Mouse (Mus musculus): ENCODE results near the gene Fsip1.

- TF ChIP-seq CTCF (IDR thresholded peaks at IDR 0.05; ENCODE audit: low read depth) (no peak), EP300 (IDR thresholded peaks at IDR 0.05; ENCODE audit: low read depth) (no peak)
These were observed 108.2 kb downstream of the Fsip1 start for GRCm38 (mm10) chr2:118148321-118149142.

Data from liver, embryonic 14.5 days (tissue).